Mouse (Mus musculus): Measurements from ENCODE around the gene Mycbpap.
A peak's percentile ranks its signal among the peaks of the same experiment; 100 is the strongest.

Mycbpap gene

GRCm38 (mm10) chr11:94521219-94521843, at the start of gene Mycbpap:
Gene Mycbpap, minus strand, starts transcription at chr11:94521742.
- no peak for DNase-seq (ENCODE audit: low spot score)

GRCm38 (mm10) chr11:94570612-94571011, 49.1 kb upstream of the Mycbpap start:
- no peak for DNase-seq (ENCODE audit: low spot score)

DNA sequence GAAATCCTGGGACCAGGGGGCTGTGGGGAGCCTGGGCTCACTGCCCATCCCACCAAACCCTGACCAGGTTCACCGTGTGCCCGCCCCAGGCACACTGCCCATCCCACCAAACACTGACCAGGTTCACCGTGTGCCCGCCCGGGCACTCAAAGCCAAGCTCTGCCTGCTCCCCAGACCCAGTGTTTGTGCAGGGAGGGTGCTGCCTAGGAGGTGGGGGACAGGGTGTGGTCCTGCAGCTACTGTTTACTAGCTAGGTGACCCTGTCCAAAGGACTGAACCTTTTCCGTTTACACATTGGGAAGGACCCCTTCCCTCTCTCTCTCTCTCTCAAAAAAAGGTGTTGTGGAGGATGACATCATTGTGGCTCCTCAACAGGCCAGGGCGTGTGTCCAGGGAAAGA, 45.8 kb upstream of the Mycbpap start:
- DNase-seq (ENCODE audit: low spot score), result no peak

DNA sequence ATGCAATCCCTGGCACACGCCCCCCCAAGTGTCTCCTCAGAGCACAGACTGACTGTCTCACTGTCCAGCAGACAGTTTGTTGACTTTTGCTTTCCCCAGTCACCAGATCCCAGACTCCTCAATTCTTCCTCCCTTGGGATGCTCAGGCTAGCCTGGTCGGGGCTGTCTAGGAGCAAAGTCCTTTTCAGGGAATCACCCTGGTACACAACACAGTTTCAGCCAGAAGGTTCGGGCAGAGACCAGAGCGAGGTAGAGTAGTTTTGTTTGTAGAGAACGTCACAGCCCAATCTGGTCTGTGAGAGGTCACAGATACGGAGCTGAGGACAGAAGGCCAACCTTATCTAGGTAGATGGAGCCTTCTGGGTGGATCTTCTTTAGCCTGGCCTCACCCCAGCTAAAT, 45.0 kb upstream of the Mycbpap start:
- DNase-seq (ENCODE audit: low spot score), result no peak

GRCm38 (mm10) chr11:94565151-94565479, 43.6 kb upstream of the Mycbpap start:
- no peak for DNase-seq (ENCODE audit: low spot score)

GRCm38 (mm10) chr11:94564437-94565150, 43.1 kb upstream of the Mycbpap start, which contains the start of gene Chad:
Gene Chad, plus strand, starts transcription at chr11:94565047.
- no peak for DNase-seq (ENCODE audit: low spot score)

- DNase-seq (ENCODE audit: low spot score), result no peak
Measured at GRCm38 (mm10) chr11:94563821-94564220, 42.3 kb upstream of the Mycbpap start.

GRCm38 (mm10) chr11:94563383-94563782, 41.8 kb upstream of the Mycbpap start:
- no peak for DNase-seq (ENCODE audit: low spot score)

DNA sequence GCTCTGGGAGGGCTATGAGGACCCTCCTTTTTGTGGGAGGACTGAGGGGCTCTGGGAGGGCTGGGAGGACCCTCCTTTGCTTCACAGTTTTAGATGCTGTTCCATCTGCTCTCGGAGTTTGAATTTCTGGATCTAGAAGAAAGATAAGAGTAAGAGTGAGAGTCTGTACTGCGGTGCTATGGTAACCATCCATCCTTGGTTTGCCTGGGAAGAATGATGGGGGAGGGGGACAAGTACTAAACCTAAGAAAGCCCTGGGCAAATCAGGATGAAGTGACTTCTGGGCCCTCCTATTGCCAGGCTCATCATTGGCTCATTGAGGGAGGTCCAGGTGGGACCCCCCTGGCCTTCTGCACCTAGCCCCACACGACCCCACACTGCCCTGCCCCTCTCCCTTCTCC, 36.7 kb upstream of the Mycbpap start:
- no peak for DNase-seq (ENCODE audit: low spot score)

DNA sequence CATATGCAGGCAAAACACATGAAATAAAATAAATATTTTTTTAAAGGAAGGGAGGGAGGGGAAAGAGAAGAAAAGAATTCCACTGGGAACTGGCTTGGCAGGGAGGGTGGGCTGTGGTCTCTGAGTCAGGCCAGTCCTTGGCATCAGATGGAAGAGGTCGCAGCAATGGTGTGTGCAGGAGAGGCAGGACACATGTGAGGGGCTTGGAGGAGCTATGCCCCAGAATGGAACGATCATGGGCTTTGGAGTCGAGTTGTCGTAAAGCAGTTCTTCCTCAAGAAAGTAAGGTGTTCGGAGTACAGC, 28.9 kb upstream of the Mycbpap start:
- DNase-seq (ENCODE audit: low spot score), result no peak

- DNase-seq (ENCODE audit: low spot score), result no peak
Measured at GRCm38 (mm10) chr11:94549691-94550441, 28.3 kb upstream of the Mycbpap start.

DNA sequence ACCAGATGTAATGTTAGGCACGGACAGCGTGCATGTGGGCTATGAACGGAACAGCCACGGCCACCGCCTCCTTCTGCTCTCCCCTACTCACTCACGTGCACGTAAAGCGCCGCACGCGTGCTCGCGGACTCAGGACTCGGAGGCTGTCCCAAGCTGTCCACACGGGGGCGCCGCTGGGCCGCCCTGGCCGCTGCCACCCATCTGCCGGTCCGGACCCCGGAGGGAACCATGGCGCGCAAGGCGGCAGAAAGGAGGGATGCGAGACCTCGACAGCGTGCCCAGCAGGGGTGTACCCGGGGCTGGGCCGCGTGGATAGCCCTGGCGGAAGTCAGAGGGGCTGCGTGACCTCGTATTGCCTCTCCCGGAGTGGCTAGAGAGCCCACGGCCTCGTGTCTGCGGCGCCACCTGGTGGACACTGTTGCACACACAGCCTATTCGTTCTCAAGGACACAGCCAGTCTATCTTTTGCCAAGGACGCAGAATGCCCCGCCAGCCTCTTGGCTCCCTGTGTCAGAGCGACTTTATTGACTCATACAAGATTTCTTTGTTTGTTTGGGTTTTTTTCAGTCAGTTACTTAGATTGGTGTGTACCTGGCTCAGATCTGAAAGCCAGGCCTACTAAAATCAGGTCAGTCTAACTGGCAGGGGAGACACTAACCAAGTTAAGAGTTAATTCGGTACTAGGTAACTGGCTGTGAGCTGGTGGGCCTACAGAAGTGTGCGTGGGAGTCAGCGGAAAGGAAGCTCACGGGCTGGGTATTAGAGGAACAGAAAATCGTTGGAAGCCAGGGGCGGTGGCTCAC, 27.5 kb upstream of the Mycbpap start, which contains the start of gene Rsad1:
Rsad1 (minus strand) TSS at position 368 of the 803 bp plus-strand sequence.
- peak; percentile 97 for DNase-seq (ENCODE audit: low spot score)

DNA sequence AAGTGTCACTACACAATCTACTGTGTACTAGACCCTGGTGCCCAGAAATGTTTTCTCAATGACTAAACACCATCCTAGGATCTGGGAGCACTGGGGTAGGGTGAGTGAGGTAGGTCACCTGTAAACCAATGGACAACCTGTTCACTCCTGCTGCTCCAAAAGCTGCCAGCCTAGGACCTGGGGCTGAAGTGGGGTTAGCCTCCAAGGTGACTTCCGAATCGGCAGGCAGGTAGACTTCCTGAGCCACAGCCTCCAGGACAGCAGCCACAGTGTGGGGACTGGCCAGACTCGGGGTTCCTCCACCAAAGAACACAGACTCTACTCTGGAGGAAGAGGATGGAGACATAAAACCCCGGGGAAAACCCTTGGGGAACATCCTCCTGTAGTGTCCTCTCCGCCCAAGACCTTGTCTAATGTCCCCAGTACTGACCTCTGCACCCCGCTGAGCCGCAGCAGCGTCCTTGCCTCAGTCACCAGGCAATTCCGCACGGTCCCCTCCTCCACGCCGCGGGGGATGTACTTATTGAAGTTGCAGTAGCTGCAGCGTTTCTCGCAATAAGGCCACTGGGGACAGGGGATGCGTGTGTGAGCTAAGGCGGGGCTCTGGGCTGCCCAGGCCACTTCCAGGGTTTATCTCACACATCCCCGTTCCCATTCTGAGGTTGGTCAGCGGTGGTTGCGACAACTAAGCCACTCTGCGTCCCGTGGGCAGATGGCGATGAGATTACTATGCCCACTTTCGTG, 26.7 kb upstream of the Mycbpap start:
- no peak for DNase-seq (ENCODE audit: low spot score)

DNA sequence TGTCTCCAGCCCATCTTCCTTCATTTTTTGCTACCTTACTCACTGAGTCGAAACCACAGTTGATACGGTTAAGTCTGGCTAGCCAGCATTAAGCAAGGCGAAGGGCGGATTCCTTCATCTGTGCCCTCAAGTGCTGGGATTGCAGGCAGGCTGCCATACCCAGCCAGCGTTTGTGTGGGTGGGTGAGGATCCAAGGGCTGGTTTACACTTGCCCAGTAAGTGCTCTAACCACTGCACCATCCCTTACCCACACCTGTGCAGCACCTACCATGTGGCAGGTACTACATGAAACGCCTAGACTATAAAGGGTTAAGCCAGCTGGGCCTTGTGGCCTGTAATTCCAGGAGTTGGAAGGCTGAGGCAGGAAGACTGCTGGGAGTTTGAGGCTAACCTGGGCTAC, 25.7 kb upstream of the Mycbpap start:
- no peak for DNase-seq (ENCODE audit: low spot score)

- no peak for DNase-seq (ENCODE audit: low spot score)
Measured at GRCm38 (mm10) chr11:94546381-94546780, 24.8 kb upstream of the Mycbpap start.

GRCm38 (mm10) chr11:94544422-94544821, 22.9 kb upstream of the Mycbpap start:
- no peak for DNase-seq (ENCODE audit: low spot score)

DNA sequence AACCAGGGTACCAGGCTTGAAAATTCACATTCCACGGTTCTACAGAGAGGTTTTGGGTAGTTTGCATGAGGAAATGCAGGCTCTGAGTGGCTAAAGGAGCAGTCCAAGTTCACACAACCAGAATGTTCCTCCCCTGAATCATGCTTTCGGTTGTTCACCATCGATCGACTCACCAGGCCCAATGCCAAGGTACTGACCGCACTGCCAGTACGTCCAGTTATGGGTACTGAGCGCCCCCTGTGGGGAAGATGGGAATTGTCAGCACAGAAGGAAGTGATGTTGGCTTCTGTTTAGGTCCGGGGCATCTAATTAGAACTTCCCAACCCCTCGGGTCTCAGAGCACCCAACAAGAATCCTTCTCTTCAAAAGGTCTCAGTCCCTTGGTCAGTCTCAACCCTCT, 22.4 kb upstream of the Mycbpap start:
- peak; percentile 92 for DNase-seq (ENCODE audit: low spot score)

- no peak for DNase-seq (ENCODE audit: low spot score)
Measured at GRCm38 (mm10) chr11:94543344-94543743, 21.8 kb upstream of the Mycbpap start.

DNA sequence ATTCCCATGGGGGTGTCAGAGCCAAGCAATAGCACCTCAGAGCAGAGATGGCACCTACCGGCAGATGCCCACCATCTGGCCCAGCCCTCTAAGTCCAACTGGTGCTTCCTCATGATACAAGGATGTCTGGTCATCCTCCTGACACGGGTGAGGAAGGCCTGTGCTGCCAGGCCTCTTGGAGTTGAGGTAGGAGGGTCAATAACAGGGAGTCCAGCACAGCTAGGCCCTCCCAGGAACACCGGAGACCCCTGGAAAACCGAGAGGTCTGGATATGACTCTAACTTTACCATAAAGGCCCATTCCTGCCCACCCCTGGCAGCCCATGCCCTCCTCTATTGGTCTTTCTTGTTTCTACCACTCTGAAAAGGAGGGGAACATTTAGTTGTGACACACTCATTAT, 20.9 kb upstream of the Mycbpap start:
- no peak for DNase-seq (ENCODE audit: low spot score)

- no peak for DNase-seq (ENCODE audit: low spot score)
Measured at GRCm38 (mm10) chr11:94539761-94540160, 18.2 kb upstream of the Mycbpap start.

DNA sequence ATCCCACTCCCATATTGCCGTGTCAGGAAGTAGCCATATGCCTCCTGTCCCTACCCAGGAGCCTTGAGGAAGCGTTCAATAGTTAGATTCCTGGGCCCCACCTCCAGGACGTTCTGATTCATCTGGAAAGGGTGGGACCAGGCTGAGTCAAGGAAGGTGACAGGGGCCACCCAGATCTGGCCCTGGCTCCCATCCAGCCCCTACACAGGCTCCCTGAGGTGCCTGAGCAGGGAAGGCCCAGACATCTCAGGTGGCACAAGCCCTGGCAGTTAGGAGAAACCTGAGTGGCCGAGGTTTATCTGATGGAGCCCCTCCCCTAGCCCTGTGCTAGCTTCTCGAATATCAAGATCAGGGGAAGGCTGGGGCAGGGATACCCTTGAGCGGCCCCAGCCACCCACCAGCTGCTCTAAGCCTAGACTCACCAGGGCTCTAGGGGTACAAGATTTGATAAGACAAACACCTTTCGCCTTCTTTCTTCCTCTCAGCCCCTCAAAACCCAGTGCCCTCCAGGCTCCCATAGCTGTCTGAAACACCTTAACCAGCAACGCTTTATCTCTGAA, 17.3 kb upstream of the Mycbpap start:
- DNase-seq (ENCODE audit: low spot score), result no peak

Data from layer of hippocampus, adult 9-10 months (tissue).